Mouse (Mus musculus) right cerebral cortex, postnatal 36 days (tissue): ENCODE data around the gene Rab11fip2.

Experiments
- DNase-seq, 2 experiments: peaks; one replicate each; pipeline ENCODE4 v3.0.0; 2022; ENCODE audit warnings: low spot score in 2 of 2, mixed read lengths in 1 of 2

Gene Rab11fip2

GRCm38 (mm10) chr19:59943322-59943871 is at the start of gene Rab11fip2:
Gene Rab11fip2, minus strand, starts transcription at chr19:59943654.
- DNase-seq = peak; percentile 77 to 83

GRCm38 (mm10) chr19:59981588-59981987 is 38.1 kb upstream of the Rab11fip2 start:
- no peak for DNase-seq

- DNase-seq = no peak
These were observed 11.5 kb upstream of the Rab11fip2 start for GRCm38 (mm10) chr19:59954936-59955335.

- DNase-seq = no peak
These were observed 6.3 kb upstream of the Rab11fip2 start for GRCm38 (mm10) chr19:59949731-59950130.

GRCm38 (mm10) chr19:59942716-59943321 is 635 bp downstream of the Rab11fip2 start:
- DNase-seq = peak in 1 of 2 experiments; percentile 2

- DNase-seq = no peak
These were observed 3.7 kb downstream of the Rab11fip2 start for GRCm38 (mm10) chr19:59939711-59940110.

GRCm38 (mm10) chr19:59932085-59932484 is 11.4 kb downstream of the Rab11fip2 start:
- no peak for DNase-seq

GRCm38 (mm10) chr19:59928672-59929071 is 14.8 kb downstream of the Rab11fip2 start:
- DNase-seq = no peak

- DNase-seq = no peak
These were observed 17.3 kb downstream of the Rab11fip2 start for GRCm38 (mm10) chr19:59926125-59926524.

GRCm38 (mm10) chr19:59920846-59921245 is 22.6 kb downstream of the Rab11fip2 start:
- no peak for DNase-seq

- DNase-seq = no peak
These were observed 25.4 kb downstream of the Rab11fip2 start for GRCm38 (mm10) chr19:59917901-59918613.

GRCm38 (mm10) chr19:59911554-59911953 is 31.9 kb downstream of the Rab11fip2 start:
- no peak for DNase-seq

GRCm38 (mm10) chr19:59905296-59906081 is 38.0 kb downstream of the Rab11fip2 start:
- DNase-seq = no peak

- DNase-seq = no peak
These were observed 43.5 kb downstream of the Rab11fip2 start for GRCm38 (mm10) chr19:59899965-59900364.

GRCm38 (mm10) chr19:59898301-59898700 is 45.2 kb downstream of the Rab11fip2 start:
- DNase-seq = no peak

- no peak for DNase-seq
These were observed 54.1 kb downstream of the Rab11fip2 start for GRCm38 (mm10) chr19:59889383-59889782.

- DNase-seq = no peak
These were observed 54.6 kb downstream of the Rab11fip2 start for GRCm38 (mm10) chr19:59888846-59889245.

- DNase-seq = no peak
These were observed 55.6 kb downstream of the Rab11fip2 start for GRCm38 (mm10) chr19:59887866-59888265.

- peak in 1 of 2 experiments; percentile 5 for DNase-seq
These were observed 58.2 kb downstream of the Rab11fip2 start for GRCm38 (mm10) chr19:59885301-59885700.

GRCm38 (mm10) chr19:59877238-59877637 is 66.2 kb downstream of the Rab11fip2 start:
- no peak for DNase-seq

- DNase-seq = no peak
These were observed 76.8 kb downstream of the Rab11fip2 start for GRCm38 (mm10) chr19:59866666-59867065.

- no peak for DNase-seq
These were observed 81.0 kb downstream of the Rab11fip2 start for GRCm38 (mm10) chr19:59862423-59862822.
